Mouse (Mus musculus): ENCODE data around the gene Bloc1s1. TPM values are rescaled to one million over a fixed set of nuclear protein-coding genes. Genes with fewer than 3 reads are reported as not detected.

The Bloc1s1 gene
- polyA plus RNA-seq, 1 experiment from 2014 or later: 77.8 TPM

DNA sequence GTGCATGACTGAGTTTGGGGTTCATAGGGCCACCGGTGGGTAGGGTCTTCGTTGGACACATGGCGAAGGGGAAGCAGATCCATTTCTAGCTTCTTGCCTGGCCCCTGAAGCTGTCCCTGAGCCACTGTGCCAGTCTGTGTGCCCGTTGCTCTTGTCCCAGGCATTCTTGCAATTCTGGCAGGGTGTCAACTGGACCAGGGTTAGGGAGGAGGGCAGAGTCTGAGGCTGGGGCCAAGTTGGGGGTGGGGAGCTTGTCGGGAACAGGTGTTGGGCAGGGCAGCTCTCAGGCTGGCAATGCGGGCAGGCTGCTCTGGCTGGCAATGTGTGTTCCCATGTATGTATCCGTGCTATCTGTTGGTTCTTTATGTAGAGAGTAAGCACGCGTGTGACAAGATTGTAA lies 14.6 kb upstream of the Bloc1s1 start:
- Histone ChIP-seq H3K27ac (no peak overlapping the region), H3K36me3 (ENCODE audit: inconsistent target) (no peaks in the 10 kb centered on the region), H3K79me2 (ENCODE audit: inconsistent target) (no peaks in the 10 kb centered on the region), H3K4me3 (ENCODE audit: inconsistent target) (no peak overlapping the region)
- WGBS (ENCODE audit: missing documents): 84% methylated on average over 9 of the region's 9 CpGs

DNA sequence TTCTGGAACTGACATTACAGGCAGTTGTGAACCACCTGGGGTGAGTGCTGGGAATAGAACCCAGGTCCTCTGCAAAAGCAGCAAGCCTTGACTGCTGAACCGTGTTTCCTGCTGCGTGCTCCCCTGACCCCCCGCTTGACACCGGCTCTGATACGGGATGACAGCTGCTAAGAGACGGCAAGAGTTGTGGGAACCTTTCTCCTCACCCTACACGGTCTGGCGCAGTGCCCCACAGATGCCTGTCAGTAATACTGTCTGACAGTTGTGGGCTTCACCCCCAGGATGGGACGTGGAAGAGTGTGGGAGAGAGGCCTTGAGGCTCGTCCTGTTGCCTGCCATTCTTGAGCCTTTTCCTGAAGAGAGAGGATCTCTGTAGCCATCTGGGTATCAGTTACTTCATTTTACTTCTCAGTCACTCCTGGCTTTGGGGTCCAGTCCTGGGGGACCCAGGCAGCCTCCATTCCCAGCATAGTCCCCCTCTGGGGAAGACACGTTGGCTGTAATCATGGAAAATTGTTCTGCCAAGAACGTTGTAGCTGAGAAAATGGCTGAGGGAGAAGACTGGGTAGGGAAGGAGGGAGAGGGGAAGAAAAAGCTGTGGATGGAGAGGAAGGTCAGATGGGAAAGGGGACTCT lies 14.0 kb upstream of the Bloc1s1 start:
- WGBS (ENCODE audit: missing documents): 80% methylated on average over 12 of the region's 12 CpGs
- H3K79me2 ChIP-seq (ENCODE audit: inconsistent target): no peaks in the 10 kb centered on the region
- H3K36me3 ChIP-seq (ENCODE audit: inconsistent target): no peaks in the 10 kb centered on the region
- H3K4me3 ChIP-seq (ENCODE audit: inconsistent target): no peak overlapping the region
- no peak overlapping the region for H3K27ac ChIP-seq

GRCm38 (mm10) chr10:128935826-128936440 lies 12.1 kb upstream of the Bloc1s1 start:
- H3K4me3 ChIP-seq (ENCODE audit: inconsistent target): no peak overlapping the region
- H3K27ac ChIP-seq: no peak overlapping the region
- H3K79me2 ChIP-seq (ENCODE audit: inconsistent target): no peaks in the 10 kb centered on the region
- WGBS (ENCODE audit: missing documents): 82% methylated on average over 8 of the region's 8 CpGs
- no peaks in the 10 kb centered on the region for H3K36me3 ChIP-seq (ENCODE audit: inconsistent target)

- Histone ChIP-seq H3K36me3 (ENCODE audit: inconsistent target) (no peaks in the 10 kb centered on the region), H3K79me2 (ENCODE audit: inconsistent target) (no peaks in the 10 kb centered on the region), H3K27ac (no peak overlapping the region), H3K4me3 (ENCODE audit: inconsistent target) (no peak overlapping the region)
- WGBS (ENCODE audit: missing documents): 83% methylated on average over 7 of the region's 7 CpGs
Measured at GRCm38 (mm10) chr10:128934997-128935787, 11.4 kb upstream of the Bloc1s1 start.

- no peaks in the 10 kb centered on the region for H3K36me3 ChIP-seq (ENCODE audit: inconsistent target)
- no peak overlapping the region for H3K4me3 ChIP-seq (ENCODE audit: inconsistent target)
- H3K79me2 ChIP-seq (ENCODE audit: inconsistent target): no peaks in the 10 kb centered on the region
- WGBS (ENCODE audit: missing documents): 10% methylated on average over 21 of the region's 21 CpGs
- H3K27ac ChIP-seq: no peak overlapping the region
Measured at GRCm38 (mm10) chr10:128933976-128934721, 10.3 kb upstream of the Bloc1s1 start.

- Histone ChIP-seq H3K4me3 (ENCODE audit: inconsistent target) (no peak within 1 kb of the TSS), H3K36me3 (ENCODE audit: inconsistent target) (no peaks in the 10 kb centered on the region)
- 5% methylated on average over 25 of the region's 26 CpGs for WGBS (ENCODE audit: missing documents)
Measured at GRCm38 (mm10) chr10:128933574-128933973, 9.7 kb upstream of the Bloc1s1 start, which contains the start of gene Itga7. Gene Itga7 (plus strand): TSS chr10:128933818.

DNA sequence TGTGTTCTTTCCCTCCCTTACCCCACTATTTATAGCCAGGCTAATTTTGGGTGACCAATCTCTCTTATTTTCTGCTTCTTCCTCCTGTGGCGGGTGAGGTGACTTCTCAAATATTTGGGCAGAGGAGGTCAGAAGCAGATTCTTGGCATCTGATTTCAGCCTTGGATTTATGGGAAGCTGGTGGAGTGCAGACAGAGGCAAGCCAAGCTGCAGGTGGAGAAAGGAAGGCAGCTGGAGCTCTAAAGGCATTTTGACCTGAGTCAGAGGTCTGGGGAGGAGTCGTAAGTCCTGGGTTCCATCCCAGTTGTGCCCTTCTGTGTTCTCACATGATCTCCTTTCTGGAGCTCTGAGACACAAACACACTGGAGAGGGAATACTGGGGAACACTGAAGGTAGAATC lies 7.6 kb upstream of the Bloc1s1 start:
- WGBS (ENCODE audit: missing documents): 45% methylated on average over 2 of the region's 2 CpGs
- Histone ChIP-seq H3K27ac (no peak overlapping the region), H3K36me3 (ENCODE audit: inconsistent target) (no peaks in the 10 kb centered on the region), H3K79me2 (ENCODE audit: inconsistent target) (no peaks in the 10 kb centered on the region), H3K4me3 (ENCODE audit: inconsistent target) (no peak overlapping the region)

More at GRCm38 (mm10) chr10:128933574-128933973, 9.7 kb upstream of the Bloc1s1 start, which contains the start of gene Itga7:
- Histone ChIP-seq H3K79me2 (ENCODE audit: inconsistent target) (no peaks in the 10 kb centered on the region), H3K27ac (no peak within 1 kb of the TSS)

DNA sequence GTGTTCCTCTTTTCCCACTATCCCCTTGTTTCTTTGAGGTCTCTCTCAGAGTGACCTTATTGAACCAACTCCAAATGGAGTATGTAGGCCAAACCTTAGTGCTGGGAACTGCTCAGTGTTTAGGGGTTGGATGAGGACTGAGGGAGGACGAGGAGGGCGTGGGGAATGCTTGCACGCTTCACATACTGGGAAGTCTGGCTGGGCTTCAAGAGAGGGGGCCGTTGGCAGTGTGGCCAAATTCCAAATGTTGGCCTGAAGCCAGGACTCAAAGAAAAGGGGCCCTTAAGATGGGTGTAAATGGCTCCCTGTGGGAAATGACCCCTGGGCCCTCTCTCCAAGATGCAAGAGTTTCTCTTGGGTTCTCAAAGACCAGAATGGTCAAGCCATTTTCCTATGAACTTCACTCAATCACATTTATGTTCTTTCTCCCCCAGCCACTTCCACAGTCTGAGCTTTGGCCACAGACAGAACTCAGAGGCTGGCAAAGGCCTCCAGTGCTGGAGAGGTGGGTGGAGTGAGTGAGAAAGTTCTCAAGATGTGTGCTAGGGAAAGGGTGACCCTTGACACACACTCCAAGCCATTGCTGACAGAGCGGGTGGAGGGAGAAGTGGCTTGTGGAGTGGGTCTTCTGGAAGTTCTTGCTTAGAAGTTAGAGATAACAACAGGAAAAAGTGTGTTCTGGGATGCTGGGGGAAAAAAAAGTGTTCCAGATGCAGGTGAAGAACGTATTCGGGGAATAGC lies 6.0 kb upstream of the Bloc1s1 start:
- WGBS (ENCODE audit: missing documents): 92% methylated on average over 7 of the region's 7 CpGs
- Histone ChIP-seq H3K27ac (no peak overlapping the region), H3K36me3 (ENCODE audit: inconsistent target) (no peaks in the 10 kb centered on the region), H3K4me3 (ENCODE audit: inconsistent target) (no peak overlapping the region), H3K79me2 (ENCODE audit: inconsistent target) (no peaks in the 10 kb centered on the region)

DNA sequence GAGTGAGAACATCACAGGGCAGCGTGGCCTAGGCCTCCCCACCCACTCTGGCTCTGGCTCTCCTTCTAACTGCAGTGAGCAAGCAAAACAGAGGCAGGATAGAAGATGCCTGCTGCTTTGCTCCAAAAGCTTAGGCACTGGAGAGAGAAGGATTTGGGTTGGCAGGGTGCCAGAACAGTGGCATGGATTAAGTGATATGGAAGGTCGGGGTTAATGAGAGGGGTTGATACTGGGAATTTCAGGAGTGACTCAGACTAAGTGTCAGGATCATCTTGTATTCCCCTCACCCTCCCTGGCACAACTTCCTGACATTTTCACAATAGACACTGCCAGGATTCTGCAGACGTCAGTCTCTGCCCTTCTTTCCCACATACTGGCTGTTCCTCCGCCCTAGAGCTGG lies 4.5 kb upstream of the Bloc1s1 start:
- Histone ChIP-seq H3K27ac (no peak overlapping the region), H3K4me3 (ENCODE audit: inconsistent target) (no peak overlapping the region), H3K79me2 (ENCODE audit: inconsistent target) (no peaks in the 10 kb centered on the region), H3K36me3 (ENCODE audit: inconsistent target) (no peaks in the 10 kb centered on the region)
- WGBS (ENCODE audit: missing documents): 85% methylated on average over 4 of the region's 4 CpGs

DNA sequence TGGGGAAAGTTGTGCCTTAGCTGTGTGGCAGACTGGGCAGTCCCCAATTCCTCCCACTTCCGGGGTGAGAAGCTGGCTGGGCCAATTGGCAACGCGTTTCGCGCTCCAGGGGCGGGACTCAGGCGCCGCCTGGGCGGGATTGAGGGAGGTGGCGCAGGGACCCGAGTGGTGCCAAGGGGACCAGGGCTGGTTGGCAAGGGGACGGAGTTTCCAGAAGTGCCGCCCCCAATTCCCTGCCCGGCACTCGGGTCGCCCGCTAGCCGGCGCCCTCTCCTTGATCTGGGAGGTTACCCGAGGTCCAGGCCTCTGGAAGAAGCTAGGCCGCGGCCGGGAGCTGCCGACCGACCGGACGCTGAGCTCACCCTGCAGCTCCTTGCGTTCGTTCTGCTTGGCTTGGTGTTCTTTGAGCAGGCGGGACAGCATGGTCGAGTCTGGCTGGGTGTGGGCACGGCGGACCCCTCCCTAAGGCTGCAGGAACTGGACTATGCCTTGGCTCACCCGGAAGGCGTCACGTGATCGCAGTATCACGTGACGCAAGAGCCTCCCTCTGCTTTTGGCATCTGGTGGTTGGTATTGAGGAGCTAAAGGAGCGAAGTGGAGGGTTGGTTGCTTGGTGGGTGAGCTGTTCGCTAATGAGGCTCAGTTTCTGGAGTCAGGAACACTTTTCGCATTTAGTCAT lies 683 bp downstream of the Bloc1s1 start:
- Histone ChIP-seq H3K4me3 (ENCODE audit: inconsistent target) (peak overlapping the region; percentile 49), H3K79me2 (ENCODE audit: inconsistent target) (no peaks in the 10 kb centered on the region), H3K36me3 (ENCODE audit: inconsistent target) (peaks cover under 1% of the 10 kb centered on the region; the same call in 1 of the 2 replicates), H3K27ac (peak overlapping the region; percentile 78)
- under 1% methylated on average over 42 of the region's 42 CpGs for WGBS (ENCODE audit: missing documents)

DNA sequence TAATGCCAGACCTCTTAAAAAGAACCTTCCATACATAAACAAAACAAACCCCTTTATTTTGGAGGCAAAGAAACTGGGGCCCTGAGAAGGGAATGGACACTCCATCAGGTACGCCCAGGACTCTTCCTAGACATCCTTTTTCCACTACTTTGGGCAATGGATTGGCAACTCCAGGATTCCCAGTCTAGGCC lies 1.1 kb downstream of the Bloc1s1 start, which contains the start of gene Rdh5:
Gene Rdh5 (minus strand): TSS at position 67 of the 191 bp plus-strand sequence.
- 38% methylated on average over 1 of the region's 1 CpGs for WGBS (ENCODE audit: missing documents)
- Histone ChIP-seq H3K27ac (peak within 1 kb of the TSS; percentile 78), H3K36me3 (ENCODE audit: inconsistent target) (peaks cover 5% of the 10 kb centered on the region; the same call in 1 of the 2 replicates), H3K4me3 (ENCODE audit: inconsistent target) (peak within 1 kb of the TSS; percentile 49), H3K79me2 (ENCODE audit: inconsistent target) (no peaks in the 10 kb centered on the region)

DNA sequence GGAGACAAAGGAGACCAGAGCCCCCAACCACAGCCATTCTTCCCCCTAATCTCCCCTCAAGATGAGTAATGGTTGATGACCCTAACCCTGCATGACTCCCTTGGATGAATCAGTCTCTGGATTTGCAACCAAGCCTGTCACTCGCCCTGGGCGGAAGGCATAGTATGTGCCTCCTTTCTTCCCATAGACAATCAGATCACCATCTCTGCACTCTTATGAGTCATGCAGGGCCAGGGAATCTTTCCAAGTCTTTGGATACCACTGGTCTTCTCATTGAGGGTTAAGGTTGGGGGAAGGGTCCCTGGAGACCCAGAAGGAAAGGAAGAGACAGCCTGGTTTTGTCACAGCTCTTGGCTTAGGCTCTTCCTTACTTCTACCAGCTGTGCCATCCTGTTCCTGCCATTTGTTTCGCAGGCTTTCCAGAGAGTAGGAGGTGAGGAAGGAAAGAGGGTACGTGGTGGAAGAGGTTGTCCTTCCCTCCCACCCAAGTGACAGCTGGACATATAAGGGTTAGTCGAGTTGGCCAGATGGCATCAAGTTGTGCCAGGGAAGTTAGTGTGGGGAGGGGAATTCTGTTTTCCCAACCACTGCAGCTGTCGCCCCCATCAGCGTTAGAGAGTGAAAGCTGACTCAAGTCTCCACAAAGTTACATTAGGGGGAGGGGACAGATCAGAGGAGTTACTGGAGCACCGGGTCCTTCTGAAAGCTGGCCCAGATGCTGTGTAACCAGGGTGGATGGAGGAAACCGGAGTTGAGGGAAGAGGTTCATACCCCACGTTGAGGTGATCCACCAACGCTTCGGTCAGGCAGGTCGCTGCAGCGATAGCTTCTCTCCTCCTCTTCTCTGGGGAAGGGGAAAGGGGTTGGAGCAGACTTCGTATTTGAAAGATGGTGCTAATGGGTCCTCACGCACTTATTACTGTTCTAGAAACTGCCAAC lies 1.7 kb downstream of the Bloc1s1 start:
- H3K36me3 ChIP-seq (ENCODE audit: inconsistent target): peaks cover 10% of the 10 kb centered on the region
- WGBS (ENCODE audit: missing documents): 79% methylated on average over 16 of the region's 16 CpGs
- H3K4me3 ChIP-seq (ENCODE audit: inconsistent target): peak overlapping the region; percentile 49; the same call in 1 of the 2 replicates
- no peaks in the 10 kb centered on the region for H3K79me2 ChIP-seq (ENCODE audit: inconsistent target)
- no peak overlapping the region for H3K27ac ChIP-seq

DNA sequence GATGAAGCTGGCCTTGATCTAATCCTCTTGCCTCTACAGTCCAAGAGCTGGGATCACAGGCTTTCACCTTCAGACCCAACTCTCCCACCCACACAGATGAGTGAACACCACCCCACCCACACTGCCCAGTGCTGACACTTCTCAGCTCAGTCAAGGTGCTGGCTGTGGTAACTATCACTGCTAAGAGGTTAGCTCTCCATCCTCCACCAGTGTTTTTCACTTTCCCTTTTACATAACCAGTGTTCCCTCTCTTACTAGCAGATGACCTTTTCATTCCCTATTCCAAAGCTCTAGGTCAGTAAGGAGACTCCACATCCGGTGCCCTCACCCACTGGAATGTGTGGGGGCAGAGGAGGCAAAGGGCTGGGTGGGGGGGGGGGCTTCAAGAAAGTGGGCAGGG lies 2.6 kb downstream of the Bloc1s1 start:
- WGBS (ENCODE audit: missing documents): 100% methylated on average over 1 of the region's 1 CpGs
- peaks cover 19% of the 10 kb centered on the region for H3K36me3 ChIP-seq (ENCODE audit: inconsistent target)
- no peak overlapping the region for H3K4me3 ChIP-seq (ENCODE audit: inconsistent target)
- no peak overlapping the region for H3K27ac ChIP-seq
- H3K79me2 ChIP-seq (ENCODE audit: inconsistent target): no peaks in the 10 kb centered on the region

All from macrophage (primary cell).